Mouse (Mus musculus): ENCODE results near the gene Ppm1l. TPM values are rescaled to one million over a fixed set of nuclear protein-coding genes. Genes with fewer than 3 reads are reported as not detected.

The Ppm1l gene
- polyA plus RNA-seq, 1 experiment from 2014 or later, result 8.3 TPM

DNA sequence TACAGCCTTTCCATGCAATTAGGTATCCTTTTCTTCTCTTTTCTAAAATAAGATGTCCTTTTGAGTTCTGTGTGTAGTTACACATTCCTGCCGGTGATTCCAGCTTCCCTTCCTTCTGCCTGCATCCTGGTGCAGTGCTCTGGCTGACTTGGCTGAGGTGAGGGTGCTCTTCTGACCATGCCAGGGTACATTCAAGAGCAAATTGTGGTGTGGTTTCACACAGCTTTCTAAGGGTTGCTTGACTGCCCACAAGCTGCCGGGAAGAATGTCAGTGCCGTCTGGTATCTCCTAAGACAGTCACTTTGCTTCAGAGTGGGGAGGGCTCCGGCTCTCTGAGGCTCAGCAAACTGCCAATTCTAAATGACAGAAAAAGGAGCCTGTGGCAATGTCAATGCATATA lies 167.9 kb downstream of the Ppm1l start:
- 69% methylated on average over 4 of the region's 4 CpGs for WGBS
- Histone ChIP-seq H3K27ac (no peak overlapping the region), H3K4me3 (no peak overlapping the region), H3K36me3 (no peaks in the 10 kb centered on the region), H3K4me1 (peaks cover 4% of the 10 kb centered on the region), H3K4me2 (no peak overlapping the region), H3K9me3 (no peaks in the 10 kb centered on the region), H3K9ac (no peak overlapping the region), H3K27me3 (no peaks in the 10 kb centered on the region)
- ATAC-seq (ENCODE audit: insufficient number of reproducible peaks, insufficient read depth, low FRiP score, low TSS enrichment, low read depth), result no peak

DNA sequence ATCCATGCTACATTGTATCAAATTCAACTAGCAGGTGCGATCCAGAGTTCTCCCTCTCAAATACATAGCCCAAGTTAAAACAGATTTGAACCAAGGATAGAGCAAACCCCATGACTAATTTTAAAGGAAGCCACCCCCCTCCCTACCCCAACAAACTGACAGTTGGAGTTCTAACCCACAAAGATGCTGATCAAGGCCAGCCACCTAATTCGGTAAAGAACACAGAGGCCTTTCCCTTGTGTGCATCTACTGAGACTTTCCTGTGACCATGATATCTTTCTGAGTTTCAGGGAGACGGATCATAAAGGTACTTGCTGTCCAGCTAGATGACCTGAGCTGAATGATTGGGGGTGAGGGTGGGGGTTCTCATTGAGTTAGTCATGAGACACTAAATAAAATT lies 168.7 kb downstream of the Ppm1l start:
- ATAC-seq (ENCODE audit: insufficient number of reproducible peaks, insufficient read depth, low FRiP score, low TSS enrichment, low read depth), result no peak

DNA sequence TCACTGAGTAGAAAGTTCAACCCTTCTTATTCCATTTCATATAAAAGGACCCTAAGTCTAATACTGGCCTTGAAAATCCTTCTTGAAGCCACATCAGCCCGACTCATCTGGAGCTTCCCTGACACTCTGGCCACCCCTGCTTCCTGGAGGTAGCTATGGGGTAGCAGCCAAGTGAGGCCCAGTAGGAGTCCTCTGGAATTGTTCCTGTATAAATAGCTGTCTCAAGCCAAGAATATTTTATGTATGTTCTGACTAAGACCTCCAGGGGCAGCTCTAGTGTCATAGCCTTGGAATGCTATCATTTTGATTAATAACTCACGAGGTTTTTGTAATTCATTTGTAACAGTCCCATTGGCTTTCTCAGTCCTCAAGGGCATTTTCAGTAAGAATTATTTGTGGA lies 169.1 kb downstream of the Ppm1l start:
- no peaks in the 10 kb centered on the region for H3K27me3 ChIP-seq
- no peak overlapping the region for H3K4me2 ChIP-seq
- no peak overlapping the region for H3K27ac ChIP-seq
- H3K9me3 ChIP-seq, result no peaks in the 10 kb centered on the region
- WGBS, result 61% methylated on average over 2 of the region's 2 CpGs
- no peaks in the 10 kb centered on the region for H3K36me3 ChIP-seq
- ATAC-seq (ENCODE audit: insufficient number of reproducible peaks, insufficient read depth, low FRiP score, low TSS enrichment, low read depth), result no peak
- H3K9ac ChIP-seq, result no peak overlapping the region
- H3K4me1 ChIP-seq, result peaks cover 4% of the 10 kb centered on the region; the same call in 1 of the 2 replicates
- H3K4me3 ChIP-seq, result no peak overlapping the region

More for the DNA sequence above, 168.7 kb downstream of the Ppm1l start:
- 90% methylated on average over 3 of the region's 3 CpGs for WGBS
- no peaks in the 10 kb centered on the region for H3K27me3 ChIP-seq
- H3K9ac ChIP-seq, result no peak overlapping the region
- no peak overlapping the region for H3K27ac ChIP-seq
- no peaks in the 10 kb centered on the region for H3K36me3 ChIP-seq
- no peaks in the 10 kb centered on the region for H3K9me3 ChIP-seq
- H3K4me1 ChIP-seq, result peaks cover 4% of the 10 kb centered on the region; the same call in 1 of the 2 replicates
- H3K4me2 ChIP-seq, result no peak overlapping the region
- H3K4me3 ChIP-seq, result no peak overlapping the region

DNA sequence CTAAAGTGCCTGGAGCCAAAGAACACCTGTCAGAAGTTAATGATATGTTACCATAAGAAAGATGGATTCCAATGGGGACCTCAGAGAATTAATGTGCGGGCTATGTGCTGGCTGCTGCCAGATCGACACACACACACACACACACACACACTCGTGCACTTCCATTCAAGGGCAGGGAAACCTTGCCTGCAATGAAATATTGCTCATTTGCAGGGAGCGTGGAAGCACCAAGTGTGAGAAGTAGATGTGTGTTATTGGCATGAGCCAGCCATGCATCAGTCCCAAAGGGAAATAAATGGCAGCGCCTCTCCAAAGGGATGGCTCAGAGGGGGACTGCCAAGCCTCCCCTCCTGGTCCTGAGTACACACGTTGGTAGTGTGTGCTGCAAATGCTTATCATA lies 170.8 kb downstream of the Ppm1l start:
- Histone ChIP-seq H3K36me3 (no peaks in the 10 kb centered on the region), H3K27me3 (no peaks in the 10 kb centered on the region), H3K4me3 (no peak overlapping the region), H3K4me2 (no peak overlapping the region), H3K27ac (no peak overlapping the region), H3K4me1 (peaks cover 4% of the 10 kb centered on the region; the same call in 1 of the 2 replicates), H3K9ac (no peak overlapping the region), H3K9me3 (no peaks in the 10 kb centered on the region)
- 82% methylated on average over 6 of the region's 6 CpGs for WGBS
- ATAC-seq (ENCODE audit: insufficient number of reproducible peaks, insufficient read depth, low FRiP score, low TSS enrichment, low read depth), result no peak

DNA sequence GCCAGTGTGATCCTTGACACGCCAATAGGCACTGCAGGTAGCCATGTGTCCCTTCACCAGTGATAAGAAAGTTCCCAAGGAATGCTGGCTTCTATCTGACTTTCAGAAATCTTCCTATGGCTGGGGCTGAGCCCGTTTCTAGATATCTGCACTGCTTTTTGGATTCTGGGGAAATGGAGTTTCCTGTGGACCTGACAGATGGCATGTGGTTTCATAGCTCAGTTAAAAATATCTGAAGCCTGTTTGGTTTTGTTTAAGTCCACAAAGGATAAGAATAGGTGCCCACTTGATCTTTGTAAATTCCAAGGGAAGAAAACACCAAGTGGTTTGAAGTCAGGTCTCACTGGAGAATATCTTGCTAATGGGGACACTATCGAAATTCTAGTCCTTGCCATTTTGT lies 173.0 kb downstream of the Ppm1l start:
- Histone ChIP-seq H3K27ac (no peak overlapping the region), H3K4me1 (peaks cover 4% of the 10 kb centered on the region; the same call in 1 of the 2 replicates), H3K9me3 (no peaks in the 10 kb centered on the region), H3K9ac (no peak overlapping the region), H3K4me3 (no peak overlapping the region), H3K4me2 (no peak overlapping the region), H3K27me3 (no peaks in the 10 kb centered on the region), H3K36me3 (no peaks in the 10 kb centered on the region)
- no peak for ATAC-seq (ENCODE audit: insufficient number of reproducible peaks, insufficient read depth, low FRiP score, low TSS enrichment, low read depth)
- WGBS, result 79% methylated on average over 3 of the region's 3 CpGs

DNA sequence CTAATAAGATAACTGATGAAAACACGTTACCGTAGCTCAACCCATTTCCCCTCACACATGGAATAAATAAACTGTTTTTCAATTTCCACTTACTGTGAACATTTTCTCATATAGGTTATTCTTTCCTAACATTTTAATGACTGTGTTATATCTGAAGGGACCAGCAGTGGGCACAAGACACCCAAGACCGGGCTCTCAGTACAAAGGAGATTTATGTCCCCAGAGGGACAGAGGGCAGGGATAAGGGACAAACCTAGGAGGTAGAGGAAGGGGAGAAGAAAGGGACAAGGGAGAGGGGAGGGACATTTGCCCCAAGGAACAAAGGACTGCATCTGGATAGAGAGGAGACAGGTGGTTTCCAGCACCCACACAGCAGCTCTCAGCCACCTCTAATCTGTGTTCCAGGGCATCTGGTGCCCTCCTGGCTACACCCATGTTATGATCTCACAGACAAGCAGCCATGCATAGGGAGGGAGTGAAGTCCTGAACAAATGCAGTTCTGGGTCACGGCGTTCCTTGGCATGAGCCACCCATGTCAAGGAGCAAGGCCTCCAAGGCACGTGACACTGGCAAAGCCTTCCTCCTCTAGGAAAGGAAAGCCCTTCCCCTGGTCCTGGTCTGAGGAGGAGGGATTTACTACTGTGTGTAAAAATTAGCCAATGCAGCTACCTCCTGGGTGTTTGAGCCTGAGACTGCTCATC lies 174.5 kb downstream of the Ppm1l start:
- 79% methylated on average over 6 of the region's 6 CpGs for WGBS
- no peak overlapping the region for H3K4me2 ChIP-seq
- H3K27me3 ChIP-seq, result no peaks in the 10 kb centered on the region
- H3K4me1 ChIP-seq, result peaks cover 4% of the 10 kb centered on the region; the same call in 1 of the 2 replicates
- no peak overlapping the region for H3K27ac ChIP-seq
- H3K4me3 ChIP-seq, result no peak overlapping the region
- no peak for ATAC-seq (ENCODE audit: insufficient number of reproducible peaks, insufficient read depth, low FRiP score, low TSS enrichment, low read depth)
- no peaks in the 10 kb centered on the region for H3K36me3 ChIP-seq
- H3K9me3 ChIP-seq, result no peaks in the 10 kb centered on the region
- no peak overlapping the region for H3K9ac ChIP-seq

DNA sequence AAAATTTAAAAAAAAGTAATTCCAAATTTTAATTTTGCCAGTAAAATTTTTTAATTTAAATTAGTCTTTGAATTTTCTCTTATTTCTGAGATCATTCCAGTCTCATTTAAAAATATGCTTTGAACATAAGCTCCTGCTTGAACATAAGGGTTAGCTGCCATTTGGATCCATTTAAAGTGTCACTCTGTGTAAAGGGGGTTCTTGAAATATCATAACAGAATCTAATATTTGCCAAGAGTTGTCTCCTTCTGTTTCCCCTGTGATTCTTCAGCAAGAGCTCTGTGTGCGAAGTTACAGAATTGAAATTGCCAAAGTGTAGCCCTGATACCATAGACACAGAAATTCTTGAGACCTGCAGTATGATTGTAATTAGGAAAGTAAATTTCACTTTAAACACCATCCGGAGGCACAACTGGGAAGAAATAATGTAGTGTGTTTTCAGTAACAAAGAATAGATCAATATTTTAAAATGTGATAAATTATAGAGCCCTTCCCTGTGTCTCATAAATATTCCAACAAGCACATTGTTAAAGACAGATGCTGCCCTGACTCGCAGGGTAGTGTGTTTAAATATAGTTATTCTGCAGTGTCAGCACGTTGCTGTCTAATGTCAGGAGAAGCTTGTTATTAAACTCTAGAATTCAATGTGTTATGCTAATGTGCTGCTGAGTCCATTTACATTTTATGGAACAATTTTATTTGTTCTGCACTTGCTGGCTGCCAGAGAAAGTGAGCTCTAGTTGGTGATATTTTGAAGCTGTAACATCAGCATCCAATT lies 177.8 kb downstream of the Ppm1l start:
- Histone ChIP-seq H3K4me3 (no peak overlapping the region), H3K27ac (no peak overlapping the region), H3K27me3 (no peaks in the 10 kb centered on the region), H3K9me3 (no peaks in the 10 kb centered on the region), H3K9ac (no peak overlapping the region), H3K36me3 (no peaks in the 10 kb centered on the region), H3K4me2 (no peak overlapping the region), H3K4me1 (no peaks in the 10 kb centered on the region; the same call in 1 of the 2 replicates)
- WGBS, result 63% methylated on average over 4 of the region's 4 CpGs
- ATAC-seq (ENCODE audit: insufficient number of reproducible peaks, insufficient read depth, low FRiP score, low TSS enrichment, low read depth), result no peak

DNA sequence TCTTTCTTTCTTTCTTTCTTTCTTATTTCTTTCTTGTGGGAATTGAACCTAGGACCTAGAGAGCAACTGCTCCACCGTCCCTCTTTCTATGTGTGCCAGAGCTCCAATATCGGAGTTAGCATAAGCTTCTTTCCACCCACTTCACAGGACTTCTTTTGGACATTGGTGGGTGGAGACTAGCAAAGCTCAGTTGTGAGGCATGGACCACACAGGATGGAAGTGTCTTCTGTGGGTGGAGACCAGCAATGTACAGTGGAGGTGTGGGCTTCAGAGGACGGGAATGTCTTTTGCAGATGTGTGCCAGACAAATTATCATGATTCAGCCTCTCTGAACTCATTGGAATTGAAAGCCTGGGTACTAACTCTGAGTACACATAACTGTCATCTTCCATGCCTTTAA lies 180.5 kb downstream of the Ppm1l start:
- ATAC-seq (ENCODE audit: insufficient number of reproducible peaks, insufficient read depth, low FRiP score, low TSS enrichment, low read depth), result no peak

DNA sequence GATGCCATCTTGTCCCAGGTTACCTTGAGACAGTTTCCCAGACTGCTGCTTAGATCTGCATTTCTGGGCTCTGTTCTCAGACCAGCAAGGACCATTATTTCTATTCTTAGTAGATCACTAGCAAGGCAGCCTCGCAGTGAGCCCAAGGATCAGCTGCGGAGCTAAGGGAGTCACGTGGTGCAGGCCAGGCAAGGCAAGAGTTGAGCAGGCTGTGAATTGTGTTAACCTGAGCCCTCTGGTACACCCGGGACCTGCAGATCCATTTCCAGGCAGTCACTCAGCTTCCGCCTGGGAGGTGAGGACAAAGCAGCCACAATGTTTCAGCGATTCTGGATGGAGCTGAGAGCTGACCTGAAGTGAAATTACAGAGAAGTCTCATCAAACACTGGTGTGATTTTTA lies 185.3 kb downstream of the Ppm1l start:
- Histone ChIP-seq H3K4me3 (no peak overlapping the region), H3K9me3 (no peaks in the 10 kb centered on the region), H3K4me1 (no peaks in the 10 kb centered on the region), H3K27ac (no peak overlapping the region), H3K36me3 (no peaks in the 10 kb centered on the region), H3K9ac (no peak overlapping the region), H3K27me3 (no peaks in the 10 kb centered on the region), H3K4me2 (no peak overlapping the region)
- no peak; the same call in 1 of the 2 replicates for ATAC-seq (ENCODE audit: insufficient number of reproducible peaks, insufficient read depth, low FRiP score, low TSS enrichment, low read depth)
- 12% methylated on average over 6 of the region's 6 CpGs for WGBS

More for the DNA sequence above, 180.5 kb downstream of the Ppm1l start:
- WGBS, result 76% methylated on average over 3 of the region's 3 CpGs
- Histone ChIP-seq H3K9me3 (no peaks in the 10 kb centered on the region), H3K27me3 (no peaks in the 10 kb centered on the region), H3K9ac (no peak overlapping the region), H3K4me2 (no peak overlapping the region), H3K4me1 (no peaks in the 10 kb centered on the region; the same call in 1 of the 2 replicates), H3K36me3 (no peaks in the 10 kb centered on the region), H3K4me3 (no peak overlapping the region), H3K27ac (no peak overlapping the region)

DNA sequence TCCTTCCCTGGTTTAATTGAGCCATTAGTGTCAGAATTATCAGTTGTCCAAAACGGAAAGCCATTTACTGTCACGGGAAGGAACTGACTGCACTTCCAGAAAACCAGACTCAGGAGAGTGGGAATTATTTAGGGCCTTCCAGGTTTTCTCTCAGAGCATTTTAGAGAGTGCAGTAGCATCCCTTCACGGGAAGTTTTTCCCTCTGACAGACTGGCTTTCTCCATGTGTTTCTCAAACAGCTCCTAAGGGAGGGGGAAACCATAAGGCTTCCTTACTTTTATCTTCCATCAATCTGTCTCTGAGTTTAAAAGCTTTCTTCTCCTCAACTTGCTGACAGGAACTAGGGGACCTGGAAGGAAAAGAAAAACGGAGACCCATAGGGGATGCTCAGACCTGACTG lies 185.9 kb downstream of the Ppm1l start:
- Histone ChIP-seq H3K9ac (no peak overlapping the region), H3K4me2 (no peak overlapping the region), H3K36me3 (no peaks in the 10 kb centered on the region), H3K4me3 (no peak overlapping the region), H3K27ac (no peak overlapping the region), H3K9me3 (no peaks in the 10 kb centered on the region), H3K27me3 (no peaks in the 10 kb centered on the region), H3K4me1 (no peaks in the 10 kb centered on the region)
- WGBS, result 24% methylated on average over 4 of the region's 4 CpGs
- no peak for ATAC-seq (ENCODE audit: insufficient number of reproducible peaks, insufficient read depth, low FRiP score, low TSS enrichment, low read depth)

DNA sequence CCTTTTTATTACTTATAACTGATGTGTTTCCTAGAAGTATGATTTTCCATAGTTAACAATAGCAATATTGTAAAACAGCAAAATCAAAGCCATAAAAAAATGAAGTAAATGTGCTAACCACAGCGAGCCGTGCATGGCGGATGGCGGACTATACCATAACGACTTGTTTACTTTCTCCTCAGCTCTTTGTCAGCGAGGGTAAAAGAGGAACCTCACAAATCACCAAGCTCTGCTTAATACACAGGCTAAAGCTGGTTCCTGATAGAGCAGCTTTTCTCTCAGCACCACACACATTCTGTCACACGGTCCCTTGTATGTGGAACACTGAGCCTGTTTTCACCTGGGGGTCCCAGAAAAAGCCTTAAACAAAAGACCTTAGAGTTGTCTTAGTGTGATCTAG lies 188.4 kb downstream of the Ppm1l start:
- Histone ChIP-seq H3K4me3 (no peak overlapping the region), H3K9me3 (no peaks in the 10 kb centered on the region), H3K36me3 (no peaks in the 10 kb centered on the region), H3K27me3 (no peaks in the 10 kb centered on the region), H3K27ac (no peak overlapping the region), H3K4me2 (no peak overlapping the region), H3K9ac (no peak overlapping the region), H3K4me1 (no peaks in the 10 kb centered on the region)
- no peak for ATAC-seq (ENCODE audit: insufficient number of reproducible peaks, insufficient read depth, low FRiP score, low TSS enrichment, low read depth)
- WGBS, result 79% methylated on average over 7 of the region's 7 CpGs

DNA sequence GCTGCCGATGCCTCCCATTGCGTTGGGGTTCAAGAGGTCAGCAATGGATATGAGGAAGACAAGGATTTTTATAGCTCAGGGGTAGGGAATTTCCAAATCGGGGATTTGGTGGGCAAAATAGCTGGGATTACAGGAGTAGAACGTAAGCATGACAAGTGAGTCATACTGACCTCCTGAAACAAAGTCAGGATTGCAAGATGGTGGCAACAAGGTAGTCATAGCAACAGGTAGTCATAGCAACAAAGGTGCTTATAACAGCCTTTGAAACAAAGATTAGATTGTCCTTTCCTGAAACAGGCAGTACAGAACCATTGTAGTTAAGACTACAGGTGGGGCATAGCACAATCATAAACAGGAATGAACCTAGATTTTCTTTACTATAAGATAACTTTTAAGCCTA lies 189.7 kb downstream of the Ppm1l start:
- no peak overlapping the region for H3K4me2 ChIP-seq
- no peaks in the 10 kb centered on the region for H3K36me3 ChIP-seq
- H3K4me3 ChIP-seq, result no peak overlapping the region
- H3K9me3 ChIP-seq, result no peaks in the 10 kb centered on the region
- no peaks in the 10 kb centered on the region for H3K27me3 ChIP-seq
- H3K27ac ChIP-seq, result no peak overlapping the region
- 86% methylated on average over 4 of the region's 4 CpGs for WGBS
- H3K4me1 ChIP-seq, result no peaks in the 10 kb centered on the region
- no peak overlapping the region for H3K9ac ChIP-seq
- ATAC-seq (ENCODE audit: insufficient number of reproducible peaks, insufficient read depth, low FRiP score, low TSS enrichment, low read depth), result no peak

Measured in embryonic facial prominence, embryonic 13.5 days (tissue).